20 mouse cellular contexts compared by ENCODE assay signal in genomic region chr6:37325076-37325475, GRCm38 (mm10). TPM values are rescaled to one million over a fixed set of nuclear protein-coding genes. Genes with fewer than 3 reads are reported as not detected.
"Had no signal": no experiment of that assay in that cellular context is flagged by ENCODE, and none has a peak within 500 bp of the region (broad histone marks: within the 10 kb centered on the region; RNA-seq: fewer than 3 reads in every experiment).

No protein-coding gene starts in this region.

- H3K9ac ChIP-seq: liver, embryonic 15.5 days; liver, postnatal 0 days; lung, embryonic 15.5 days; midbrain, embryonic 13.5 days; midbrain, embryonic 15.5 days; neural tube, embryonic 12.5 days; stomach, embryonic 15.5 days had no signal

- H3K4me1 ChIP-seq: liver, embryonic 15.5 days; megakaryocyte, embryonic 14.5 days had no signal

- DNase-seq: liver, postnatal 0 days; lung, adult 2 months; lung, postnatal 14 days; lung, postnatal 36 days; right cerebral cortex, postnatal 14 days; thymus, adult 2 months; thymus, postnatal 25 days; thymus, postnatal 4 days had no signal

- H3K4me2 ChIP-seq: liver, embryonic 15.5 days; lung, embryonic 15.5 days; midbrain, embryonic 13.5 days; midbrain, embryonic 15.5 days; neural tube, embryonic 12.5 days; stomach, embryonic 15.5 days had no signal

- ATAC-seq: liver, postnatal 0 days; lung, postnatal 0 days; midbrain, embryonic 13.5 days; midbrain, embryonic 15.5 days had no signal

- H3K27me3 ChIP-seq: liver, embryonic 15.5 days; lung, embryonic 15.5 days; midbrain, embryonic 13.5 days; midbrain, embryonic 15.5 days; neural tube, embryonic 12.5 days; stomach, embryonic 15.5 days had no signal

- H3K36me3 ChIP-seq: liver, embryonic 15.5 days; midbrain, embryonic 13.5 days; midbrain, embryonic 15.5 days; neural tube, embryonic 12.5 days had no signal

- H3K9me3 ChIP-seq: liver, embryonic 15.5 days; lung, embryonic 15.5 days; megakaryocyte, embryonic 14.5 days; midbrain, embryonic 13.5 days; midbrain, embryonic 15.5 days; neural tube, embryonic 12.5 days; stomach, embryonic 15.5 days had no signal

- H3K27ac ChIP-seq: liver, embryonic 15.5 days; lung, embryonic 15.5 days; macrophage; midbrain, embryonic 13.5 days; midbrain, embryonic 15.5 days; neural tube, embryonic 12.5 days; stomach, embryonic 15.5 days; stomach, postnatal 0 days had no signal

- H3K4me3 ChIP-seq: liver, embryonic 15.5 days; lung, embryonic 15.5 days; megakaryocyte, embryonic 14.5 days; midbrain, embryonic 13.5 days; midbrain, embryonic 15.5 days; neural tube, embryonic 12.5 days; stomach, embryonic 15.5 days had no signal

RNA-seq across cellular contexts. Expression of gene Dgki, which starts 25.1 kb away (rescaled TPM):
- total RNA-seq: monocyte, adult 5-6 weeks; neutrophil, adult 5-6 weeks had no signal
